Comparison of ENCODE assay signal across 29 mouse cellular contexts in genomic region chr14:114694930-114695329, GRCm38 (mm10).
"Had no signal": no experiment of that assay in that cellular context is flagged by ENCODE, and none has a peak within 500 bp of the region (broad histone marks: within the 10 kb centered on the region; RNA-seq: fewer than 3 reads in every experiment).

No protein-coding gene starts in this region.

- H3K4me3 ChIP-seq: embryonic facial prominence, embryonic 10.5 days; embryonic facial prominence, embryonic 12.5 days; embryonic facial prominence, embryonic 13.5 days; embryonic facial prominence, embryonic 15.5 days; erythroblast, embryonic 14.5 days; forebrain, embryonic 10.5 days; forebrain, embryonic 12.5 days; forebrain, embryonic 13.5 days; forebrain, embryonic 15.5 days; gastrocnemius, adult 2 months; heart, adult 2 months had no signal

- H3K36me3 ChIP-seq: embryonic facial prominence, embryonic 10.5 days; embryonic facial prominence, embryonic 12.5 days; embryonic facial prominence, embryonic 13.5 days; embryonic facial prominence, embryonic 15.5 days; forebrain, embryonic 10.5 days; forebrain, embryonic 12.5 days; forebrain, embryonic 15.5 days had no signal

- H3K4me1 ChIP-seq: embryonic facial prominence, embryonic 10.5 days; embryonic facial prominence, embryonic 12.5 days; embryonic facial prominence, embryonic 13.5 days; embryonic facial prominence, embryonic 15.5 days; forebrain, embryonic 10.5 days; forebrain, embryonic 12.5 days; forebrain, embryonic 13.5 days; forebrain, embryonic 15.5 days had no signal

- DNase-seq: cerebellum, adult 18-20 months; cerebellum, adult 2 months; cerebellum, adult 8-10 months; cerebellum, adult 9-10 months; cerebellum, adult 9-11 months; cerebellum, postnatal 10 days; cerebellum, postnatal 14 days; cerebellum, postnatal 25 days; cerebellum, postnatal 36 days; embryo, embryonic 11 days; gastrocnemius, adult 2 months; gastrocnemius, postnatal 10 days; gastrocnemius, postnatal 14 days; gastrocnemius, postnatal 25 days; gastrocnemius, postnatal 36 days; heart, adult 11 months; heart, adult 18-20 months; heart, adult 2 months had no signal

- H3K27ac ChIP-seq: embryonic facial prominence, embryonic 10.5 days; embryonic facial prominence, embryonic 12.5 days; embryonic facial prominence, embryonic 13.5 days; embryonic facial prominence, embryonic 15.5 days; forebrain, embryonic 10.5 days; forebrain, embryonic 12.5 days; forebrain, embryonic 13.5 days; forebrain, embryonic 15.5 days; gastrocnemius, adult 2 months; heart, adult 2 months had no signal

- H3K9ac ChIP-seq: embryonic facial prominence, embryonic 12.5 days; embryonic facial prominence, embryonic 13.5 days; embryonic facial prominence, embryonic 15.5 days; forebrain, embryonic 12.5 days; forebrain, embryonic 13.5 days; forebrain, embryonic 15.5 days had no signal

- H3K4me2 ChIP-seq: embryonic facial prominence, embryonic 12.5 days; embryonic facial prominence, embryonic 13.5 days; embryonic facial prominence, embryonic 15.5 days; forebrain, embryonic 12.5 days; forebrain, embryonic 13.5 days; forebrain, embryonic 15.5 days had no signal

- H3K9me3 ChIP-seq: embryonic facial prominence, embryonic 10.5 days; embryonic facial prominence, embryonic 12.5 days; embryonic facial prominence, embryonic 13.5 days; embryonic facial prominence, embryonic 15.5 days; forebrain, embryonic 10.5 days; forebrain, embryonic 12.5 days; forebrain, embryonic 13.5 days; forebrain, embryonic 15.5 days had no signal

- H3K27me3 ChIP-seq: embryonic facial prominence, embryonic 12.5 days; embryonic facial prominence, embryonic 13.5 days; embryonic facial prominence, embryonic 15.5 days; forebrain, embryonic 12.5 days; forebrain, embryonic 13.5 days; forebrain, embryonic 15.5 days had no signal

- ATAC-seq: forebrain, embryonic 13.5 days; forebrain, embryonic 14.5 days; forebrain, embryonic 15.5 days; forebrain, embryonic 16.5 days had no signal
